Mouse (Mus musculus) gastrocnemius, adult 8-10 months (tissue): Measurements from ENCODE around the gene Pogz. TPM values are rescaled to one million over a fixed set of nuclear protein-coding genes. Genes with fewer than 3 reads are reported as not detected.
A peak's percentile ranks its signal among the peaks of the same experiment; 100 is the strongest.

ENCODE experiments used
- DNase-seq, 2 experiments: peaks; one replicate each; pipeline ENCODE4 v3.0.0; 2022; ENCODE audit warnings: low spot score in 2 of 2
- total RNA-seq, 4 experiments: library from RNA; stranded (reverse); gene quantifications; 2 replicates each; pipeline ENCODE4 v1.2.4; 2022

Gene Pogz
- total RNA-seq, result 10 to 100 TPM; 14.3 to 18.1 (median 16.1) TPM

DNA sequence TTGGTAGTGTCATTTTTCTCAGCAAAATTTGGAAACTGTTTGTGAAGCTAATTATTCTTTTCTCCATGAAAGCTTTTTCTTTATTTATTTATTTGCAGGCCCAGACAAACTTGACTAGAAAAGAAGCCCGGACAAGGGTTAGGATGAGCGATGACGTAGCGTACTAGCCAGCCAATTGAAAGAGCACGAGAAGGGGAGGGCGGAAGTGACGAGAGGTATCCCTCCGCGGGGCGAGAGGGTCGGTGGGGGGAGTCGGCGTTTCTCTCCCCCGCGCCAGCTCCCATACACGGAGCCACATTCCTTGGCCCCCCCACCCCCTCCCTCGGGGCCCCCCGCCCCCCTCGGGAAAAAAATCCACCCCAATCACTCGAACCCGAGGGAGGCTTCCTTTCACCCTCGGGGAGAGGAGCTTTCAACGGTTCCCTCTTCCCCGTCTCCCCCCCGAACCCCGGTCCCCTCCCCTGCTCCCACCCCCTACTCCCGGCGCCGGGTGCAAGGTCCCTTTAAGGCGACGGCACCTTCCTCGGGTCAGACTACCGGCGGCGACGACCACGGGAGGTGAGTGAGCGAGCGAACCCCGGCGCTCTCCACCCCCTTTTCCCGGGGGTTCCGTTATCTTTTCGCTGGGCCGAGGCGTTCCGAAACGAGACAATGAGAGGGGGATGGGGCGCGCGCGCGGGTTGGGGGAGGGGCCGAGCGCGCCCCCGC, at the start of gene Pogz:
Pogz (plus strand) TSS at position 385 of the 708 bp plus-strand sequence.
- peak; percentile 92 to 93 for DNase-seq

DNA sequence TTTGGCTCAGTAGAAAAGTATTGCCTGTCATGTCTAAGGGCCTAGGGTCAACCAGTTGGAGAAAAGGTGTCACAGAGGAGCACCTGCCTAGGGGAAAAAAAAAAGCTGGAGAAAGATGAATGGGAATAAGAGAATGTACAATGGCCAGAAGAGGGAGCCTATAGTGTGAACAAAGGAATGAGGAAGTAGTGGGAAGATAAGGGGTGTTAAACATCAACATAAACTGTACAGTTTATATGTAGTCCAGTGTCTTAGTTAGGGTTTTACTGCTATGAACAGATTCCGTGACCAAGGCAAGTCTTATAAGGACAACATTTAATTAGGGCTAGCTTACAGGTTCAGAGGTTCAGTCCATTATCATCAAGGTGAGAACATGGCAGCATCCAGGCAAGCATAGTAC, 48.3 kb upstream of the Pogz start:
- DNase-seq, result no peak

DNA sequence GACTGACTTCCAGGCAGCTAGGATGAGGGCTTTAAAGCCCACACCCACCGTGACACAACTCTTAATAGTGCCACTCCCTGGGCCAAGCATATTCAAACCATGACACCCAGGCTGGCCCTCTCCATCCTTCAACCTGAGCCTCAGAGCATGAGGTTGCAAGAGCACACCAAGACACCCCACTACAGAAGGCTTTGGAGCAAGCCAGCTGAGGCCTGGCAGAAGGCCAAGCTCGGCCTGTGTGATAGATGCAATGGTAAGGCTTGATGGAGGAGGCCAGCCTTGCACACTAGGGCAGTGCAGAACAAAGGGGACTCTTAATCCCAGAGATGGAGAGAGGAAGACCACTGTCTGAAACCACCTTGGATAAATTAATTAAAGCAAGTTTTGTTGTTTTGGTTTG, 47.9 kb upstream of the Pogz start:
- no peak for DNase-seq

DNA sequence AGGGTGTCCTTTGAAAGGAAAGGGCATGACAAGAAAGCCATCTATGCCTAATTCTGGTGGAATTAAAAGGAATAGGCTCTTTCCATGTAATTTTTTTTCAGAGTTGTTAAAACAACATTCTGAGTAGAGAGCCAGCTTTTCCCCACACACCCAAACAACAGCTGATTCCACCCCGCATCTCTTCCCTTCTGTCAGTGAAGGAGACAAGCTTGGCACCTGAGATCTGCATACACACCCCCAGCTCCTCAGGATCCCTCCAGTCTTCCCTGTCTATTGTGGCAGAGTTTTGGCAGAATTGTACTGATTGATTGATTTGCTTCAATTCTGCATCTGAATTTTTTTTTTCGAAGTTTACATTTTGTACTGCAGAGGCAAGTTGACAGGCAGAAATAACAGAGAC, 45.1 kb upstream of the Pogz start:
- DNase-seq, result no peak

GRCm38 (mm10) chr3:94793672-94794071, 43.7 kb upstream of the Pogz start:
- no peak for DNase-seq

DNA sequence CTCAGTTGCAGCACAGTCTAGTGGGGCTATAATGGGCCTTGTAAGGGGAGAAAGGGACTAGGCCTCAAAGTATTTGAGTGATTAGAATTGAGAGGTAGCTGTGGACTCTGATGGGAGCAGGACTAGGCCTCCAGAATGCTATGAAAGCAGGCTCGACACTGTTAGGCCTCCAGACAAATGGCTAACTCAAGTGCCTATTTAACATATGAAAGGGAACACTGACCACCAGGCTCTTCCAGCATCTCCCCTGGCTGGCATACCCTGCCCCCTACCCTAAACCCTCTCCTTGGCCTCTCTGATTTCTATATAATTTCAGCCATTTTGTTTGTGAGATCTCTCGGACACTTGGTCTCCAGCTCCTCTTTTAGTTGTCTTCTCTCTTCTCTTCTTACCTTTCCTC, 43.0 kb upstream of the Pogz start:
- DNase-seq, result no peak

GRCm38 (mm10) chr3:94795596-94796140, 41.7 kb upstream of the Pogz start:
- DNase-seq, result no peak

DNA sequence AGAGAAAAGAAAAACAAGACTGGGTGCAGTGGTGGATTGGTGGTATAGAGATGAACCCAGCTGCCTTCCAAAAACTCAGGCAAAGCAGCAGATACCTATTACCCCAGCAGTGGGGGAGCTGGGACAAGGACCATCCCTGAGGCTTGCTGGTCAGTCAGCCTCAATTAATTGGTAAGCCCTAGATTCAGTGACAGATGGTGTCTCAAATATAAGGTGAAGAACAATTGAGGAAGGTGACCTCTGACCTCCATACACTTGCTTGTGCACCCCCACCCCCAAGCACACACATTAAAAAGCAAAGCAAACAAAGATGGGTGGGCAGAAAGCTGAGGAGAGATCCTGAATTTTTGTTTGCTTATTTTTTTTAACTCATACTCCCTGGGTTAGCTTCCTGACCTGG, 41.2 kb upstream of the Pogz start:
- DNase-seq, result no peak

GRCm38 (mm10) chr3:94804146-94804545, 33.2 kb upstream of the Pogz start:
- no peak for DNase-seq

DNA sequence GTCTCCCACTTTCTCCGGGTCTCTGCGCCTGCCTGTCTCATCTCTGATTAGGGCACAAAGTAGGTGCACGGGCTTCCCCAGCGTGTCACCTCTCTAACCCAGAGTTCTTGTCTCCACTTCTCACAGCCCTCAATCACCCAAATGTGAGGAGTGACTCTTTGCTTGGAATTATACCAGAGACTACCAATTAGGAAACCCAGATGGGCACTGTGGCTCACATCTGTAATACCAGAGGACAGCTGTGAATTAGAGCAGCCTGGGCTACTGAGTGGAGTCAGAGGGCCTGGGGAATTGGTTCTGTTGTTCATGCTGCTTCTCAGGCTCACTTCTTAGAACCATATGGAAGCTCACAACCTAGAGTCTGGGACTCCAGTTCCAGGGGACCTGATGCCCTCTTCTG, 32.4 kb upstream of the Pogz start:
- no peak for DNase-seq

DNA sequence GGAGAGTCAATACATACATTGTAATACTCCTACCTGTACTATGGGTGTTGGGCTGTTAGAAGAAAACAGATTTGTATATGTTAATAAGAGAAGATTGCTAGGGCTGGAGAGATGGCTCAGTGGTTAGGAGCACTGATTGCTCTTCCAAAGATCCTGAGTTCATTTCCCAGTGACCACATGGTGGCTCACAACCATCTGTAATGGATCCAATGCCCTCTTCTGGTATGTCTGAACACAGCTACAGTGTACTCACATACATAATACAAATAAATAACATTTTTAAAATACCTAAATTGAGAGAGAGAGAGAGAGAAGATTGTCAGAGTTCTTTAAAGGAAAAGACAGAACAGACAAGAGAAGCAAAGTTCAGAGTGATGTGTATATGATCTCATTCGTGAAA, 29.1 kb upstream of the Pogz start:
- DNase-seq, result no peak

- no peak for DNase-seq
Observed at GRCm38 (mm10) chr3:94811628-94812027, 25.7 kb upstream of the Pogz start.

- DNase-seq, result no peak
Observed at GRCm38 (mm10) chr3:94813651-94814050, 23.7 kb upstream of the Pogz start.

- DNase-seq, result no peak
Observed at GRCm38 (mm10) chr3:94814063-94814462, 23.3 kb upstream of the Pogz start.

DNA sequence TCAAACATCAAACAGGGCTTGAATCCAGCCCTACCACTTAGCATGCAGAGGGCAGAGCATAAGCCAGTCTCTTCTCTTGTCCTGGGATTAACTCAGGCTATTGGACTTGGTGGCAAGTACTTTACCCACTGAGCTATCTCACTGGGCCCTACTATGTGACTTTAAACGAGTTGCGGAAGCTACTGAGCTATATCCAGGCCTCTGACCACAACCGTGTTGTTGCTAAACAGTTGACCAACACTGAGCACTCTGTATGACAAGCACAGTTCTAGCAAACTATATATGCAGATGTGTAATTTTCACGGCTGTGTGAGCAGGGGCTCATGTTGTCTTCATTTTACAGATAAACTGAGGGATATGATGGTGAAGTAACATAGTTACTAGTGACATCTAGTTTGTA, 22.7 kb upstream of the Pogz start:
- no peak for DNase-seq

DNA sequence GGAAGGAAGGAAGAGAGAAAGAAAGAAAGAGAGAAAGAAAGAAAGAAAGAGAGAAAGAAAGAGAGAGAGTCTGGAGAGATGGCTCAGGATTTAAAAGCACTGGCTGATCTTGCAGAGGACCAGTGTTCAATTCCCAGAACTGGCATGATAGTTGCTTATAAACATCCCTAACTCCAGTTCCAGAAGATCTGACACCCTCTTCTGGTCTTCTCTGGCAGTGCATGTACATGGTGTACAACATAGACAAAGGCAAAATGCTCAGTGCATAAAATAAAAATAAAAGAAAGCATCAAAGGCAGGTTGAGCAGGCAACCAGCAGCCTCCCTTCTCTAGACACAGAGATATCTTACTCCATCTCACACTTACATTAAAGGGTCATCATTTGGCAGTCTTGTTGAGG, 21.8 kb upstream of the Pogz start:
- no peak for DNase-seq

GRCm38 (mm10) chr3:94817731-94818130, 19.6 kb upstream of the Pogz start:
- DNase-seq, result no peak

GRCm38 (mm10) chr3:94819452-94820425, 17.6 kb upstream of the Pogz start:
- DNase-seq, result no peak

GRCm38 (mm10) chr3:94821008-94821638, 16.2 kb upstream of the Pogz start:
- DNase-seq, result no peak

- DNase-seq, result no peak
Observed at GRCm38 (mm10) chr3:94822082-94822481, 15.3 kb upstream of the Pogz start.

DNA sequence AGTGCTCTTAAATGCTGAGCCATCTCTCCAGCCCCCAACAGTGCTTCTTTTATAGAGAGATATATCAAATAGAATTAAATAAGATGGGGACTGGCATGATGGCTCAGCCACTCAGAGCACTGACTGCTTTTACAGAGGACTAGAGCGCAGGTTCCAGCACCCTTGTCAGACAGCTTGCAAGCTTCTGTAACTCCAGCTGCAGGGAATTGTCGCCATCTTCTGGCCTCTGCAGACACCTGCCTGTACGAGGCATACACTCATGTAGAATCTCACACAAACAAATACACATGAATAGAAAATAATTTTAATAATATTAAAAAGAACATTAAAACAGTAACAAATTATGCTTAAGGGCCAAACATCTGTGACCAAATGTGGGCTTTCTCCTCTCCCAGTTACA, 13.3 kb upstream of the Pogz start:
- no peak for DNase-seq

DNA sequence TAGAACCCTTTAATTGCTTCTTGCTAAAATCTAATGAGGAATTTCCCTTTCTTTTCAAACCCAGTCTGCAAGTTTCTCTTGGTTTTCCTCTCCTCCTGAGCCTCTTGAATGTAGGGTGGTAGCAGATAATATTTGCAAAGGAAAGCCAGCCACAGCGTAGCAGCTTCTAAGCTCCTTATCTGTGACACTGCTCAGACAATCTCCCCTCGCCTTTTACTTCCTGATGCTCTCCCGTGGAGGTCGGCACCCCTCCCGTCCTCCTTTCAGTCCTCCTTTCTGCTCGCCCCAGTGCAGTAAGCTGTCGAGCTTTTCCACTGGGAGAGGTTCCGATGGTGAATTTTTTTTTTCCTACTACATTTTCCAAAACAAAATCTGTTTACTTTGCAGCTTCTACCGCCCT, 5.3 kb upstream of the Pogz start:
- no peak for DNase-seq
